Mouse (Mus musculus) heart, adult 2 months (tissue): ENCODE results near the gene Mnat1.

ENCODE experiments used
- CTCF ChIP-seq: fragments of 200-600 bp; IDR thresholded peaks from 2 replicates; pipeline ENCODE4 v1.8.1; 2022; ENCODE audit warnings: antibody characterized with exemption, mild to moderate bottlenecking, moderate library complexity
- EP300 ChIP-seq: fragments of 200-500 bp; IDR thresholded peaks from 2 replicates; pipeline ENCODE4 v1.6.1; 2011; ENCODE audit warnings: low read depth, low read length, control low read depth; ENCODE audit not compliant: insufficient read depth
- POLR2A ChIP-seq: fragments of 200-500 bp; IDR thresholded peaks from 2 replicates; pipeline ENCODE4 v1.6.1; 2011; ENCODE audit warnings: mild to moderate bottlenecking, low read depth, low read length, control low read depth; ENCODE audit not compliant: insufficient read depth

- TF ChIP-seq EP300: no peak
- no peak for TF ChIP-seq CTCF
- no peak for TF ChIP-seq POLR2A
Measured at GRCm38 (mm10) chr12:73199375-73199774, 75.9 kb downstream of the Mnat1 start.
